Mouse (Mus musculus): ENCODE results near the gene Ube2g1. TPM values are rescaled to one million over a fixed set of nuclear protein-coding genes. Genes with fewer than 3 reads are reported as not detected.

The Ube2g1 gene
- polyA plus RNA-seq, 1 experiment from 2014 or later, result 92.9 TPM

Small RNA genes within 50 kb of the gene (microRNA-seq; reads per million reads assigned to microRNA genes)
- not detected for gene Gm25678

Other genes with a start within 250 kb of the Ube2g1 start
- gene Tekt1, start 244.8 kb upstream of the Ube2g1 start, polyA plus RNA-seq (2016; fragmentation: Nextera tagmentation; extraction: Ambion mirVana), result 4.7 and 6.0 TPM in 2 replicates
- gene Smtnl2, start 195.6 kb upstream of the Ube2g1 start, polyA plus RNA-seq (2016; fragmentation: Nextera tagmentation; extraction: Ambion mirVana), result 25.7 and 29.0 TPM in 2 replicates
- 0.15 and 0.36 TPM in 2 replicates for gene Ggt6, start 171.8 kb upstream of the Ube2g1 start, polyA plus RNA-seq (2016; fragmentation: Nextera tagmentation; extraction: Ambion mirVana)
- gene Mybbp1a, start 165.9 kb upstream of the Ube2g1 start, polyA plus RNA-seq (2016; fragmentation: Nextera tagmentation; extraction: Ambion mirVana), result 173 and 176 TPM in 2 replicates
- 2.1 and 2.2 TPM in 2 replicates for gene Spns2, start 117.4 kb upstream of the Ube2g1 start, polyA plus RNA-seq (2016; fragmentation: Nextera tagmentation; extraction: Ambion mirVana)
- not detected in 2 replicates for gene Spns3, start 56.8 kb upstream of the Ube2g1 start, polyA plus RNA-seq (2016; fragmentation: Nextera tagmentation; extraction: Ambion mirVana)
- 28.6 and 30.7 TPM in 2 replicates for gene Ankfy1, start 82.7 kb downstream of the Ube2g1 start, polyA plus RNA-seq (2016; fragmentation: Nextera tagmentation; extraction: Ambion mirVana)
- gene Cyb5d2, start 188.9 kb downstream of the Ube2g1 start, polyA plus RNA-seq (2016; fragmentation: Nextera tagmentation; extraction: Ambion mirVana), result 5.6 and 5.7 TPM in 2 replicates
- gene Zzef1, start 188.9 kb downstream of the Ube2g1 start, polyA plus RNA-seq (2016; fragmentation: Nextera tagmentation; extraction: Ambion mirVana), result 7.9 and 8.6 TPM in 2 replicates

Data from limb, embryonic 12.5 days (tissue).